Mouse (Mus musculus) megakaryocyte, embryonic 14.5 days (primary cell): ENCODE results near the gene Aknad1.

Experiments
- FLI1 ChIP-seq: IDR thresholded peaks from 2 replicates; pipeline ENCODE4 v1.6.1; 2012; ENCODE audit warnings: low read length, inconsistent platforms, mixed read lengths
- GATA1 ChIP-seq: IDR thresholded peaks from 3 replicates; pipeline ENCODE4 v1.6.1; 2012; ENCODE audit warnings: mixed read lengths, low read length, inconsistent platforms, borderline replicate concordance

DNA sequence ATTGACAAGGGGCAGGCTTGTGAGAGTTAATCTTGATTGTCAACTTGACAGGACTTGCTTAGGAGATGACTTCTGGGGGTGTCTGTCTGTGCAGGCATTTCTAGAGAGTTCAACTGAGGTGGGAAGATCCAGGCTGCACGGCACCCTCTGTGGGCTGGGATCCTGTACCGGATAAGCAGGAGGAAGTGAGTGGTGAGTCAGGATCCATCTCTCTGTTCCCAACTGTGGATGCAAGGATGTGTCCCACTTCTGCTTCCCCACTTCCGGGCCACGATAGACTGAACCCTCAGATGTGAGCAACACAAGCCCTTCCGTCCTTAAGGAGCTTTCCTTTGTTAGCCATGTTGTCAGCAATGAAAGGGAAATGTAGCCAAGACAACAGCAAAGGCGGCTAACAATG, 47.1 kb downstream of the Aknad1 start:
- TF ChIP-seq GATA1 (no peak), FLI1 (no peak)
